Mouse (Mus musculus) liver, adult (tissue): ENCODE measurements at regions not wholly inside any gene's neighbourhood (a gene's known extent, or its start where the extent isn't known, plus 50 kb on each side); places are given as distances from the start of the nearest gene placed in this dataset.

Experiments used
- GATA4 ChIP-seq: IDR thresholded peaks from 2 replicates; pipeline ENCODE4 v1.6.1; 2014; ENCODE audit warnings: mild to moderate bottlenecking, low read length; ENCODE audit not compliant: insufficient replicate concordance

DNA sequence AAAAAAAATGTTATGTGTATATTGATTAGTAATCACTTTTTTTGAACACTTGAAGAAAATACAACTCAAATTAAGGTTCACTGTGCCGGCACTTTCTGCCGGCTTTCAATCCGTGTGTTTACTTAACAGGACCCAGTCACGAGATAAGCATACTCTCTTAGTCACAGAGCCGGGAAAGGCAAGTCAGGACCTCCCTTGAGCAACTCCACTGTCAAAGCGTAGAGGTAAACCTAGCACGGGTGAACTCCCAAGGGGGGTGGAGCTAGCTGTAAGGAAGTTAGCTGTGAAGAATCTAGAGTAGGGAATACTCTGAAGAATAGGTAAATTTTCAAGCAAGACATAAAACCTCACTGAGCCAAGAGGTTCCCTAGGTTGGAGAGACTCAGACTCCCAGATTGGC lies 164.0 kb upstream of the Lnx1 start:
- TF ChIP-seq GATA4, result no peak

DNA sequence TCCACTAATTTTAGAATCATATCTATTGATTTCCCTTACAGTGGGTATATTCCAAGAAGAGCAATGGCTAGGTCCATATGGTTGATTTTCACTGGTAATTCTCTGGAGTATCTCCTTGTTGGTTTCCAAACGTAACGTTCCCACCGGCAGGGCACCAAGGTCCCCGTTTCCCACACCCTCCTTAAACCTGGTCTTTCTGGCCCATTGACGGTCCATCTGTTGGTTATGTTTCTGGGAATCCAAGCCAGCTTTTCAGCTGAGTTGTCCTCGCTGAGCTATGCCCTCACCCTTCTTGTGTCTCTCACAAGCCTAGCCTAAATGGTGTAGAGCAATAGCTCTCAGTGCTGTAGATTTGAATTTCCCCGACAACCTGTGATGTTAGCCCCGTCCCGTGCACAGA lies 162.7 kb upstream of the Lnx1 start:
- TF ChIP-seq GATA4, result no peak

DNA sequence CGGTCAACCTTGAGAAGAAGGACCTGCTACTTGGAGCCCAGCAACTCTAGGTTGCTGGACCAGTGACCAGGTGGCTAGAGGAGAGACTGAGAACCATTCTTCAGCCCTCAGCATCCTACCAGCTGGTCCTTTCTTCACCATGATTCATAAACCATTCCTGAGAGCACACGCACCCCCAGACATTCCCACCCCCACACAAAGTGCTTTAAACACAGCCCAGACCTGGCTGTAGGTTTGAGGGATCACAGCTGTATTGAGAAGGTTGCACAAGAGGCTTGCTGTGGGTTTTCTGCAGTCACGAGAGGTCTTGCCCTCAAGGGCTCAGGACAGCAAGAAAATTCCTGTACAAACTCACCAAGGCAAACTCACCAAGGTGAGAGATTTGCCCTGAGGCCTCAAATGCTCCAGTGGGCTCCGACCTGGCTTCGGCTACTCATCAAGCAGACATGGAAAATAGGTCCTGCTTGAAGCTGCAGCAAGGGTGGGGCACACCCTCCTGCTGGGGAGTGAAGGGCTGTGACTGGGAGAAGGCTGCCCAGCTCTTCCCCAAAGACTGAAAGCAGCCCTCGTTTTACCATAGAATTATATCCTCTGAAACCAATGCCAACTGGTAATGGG lies 161.9 kb upstream of the Lnx1 start:
- no peak for TF ChIP-seq GATA4

DNA sequence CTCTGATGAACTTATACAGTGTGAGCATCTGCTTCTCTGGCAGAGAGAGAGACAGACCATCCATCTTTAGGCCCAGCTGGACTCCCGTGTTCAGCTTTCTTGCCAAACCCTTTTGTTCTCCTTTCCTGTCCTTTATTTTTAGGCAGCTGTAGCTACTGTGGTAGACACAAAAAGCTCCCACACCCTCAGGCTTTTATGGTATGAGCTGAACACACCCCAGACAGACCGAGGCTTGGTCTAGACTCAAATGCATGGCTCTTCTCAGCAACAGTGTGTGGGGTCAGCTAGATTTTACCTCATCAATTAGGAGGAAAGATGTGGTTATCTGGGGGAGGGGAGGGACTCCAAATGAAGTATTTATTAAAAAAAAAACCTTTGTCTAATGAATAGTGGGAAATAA lies 158.6 kb upstream of the Lnx1 start:
- no peak for TF ChIP-seq GATA4

DNA sequence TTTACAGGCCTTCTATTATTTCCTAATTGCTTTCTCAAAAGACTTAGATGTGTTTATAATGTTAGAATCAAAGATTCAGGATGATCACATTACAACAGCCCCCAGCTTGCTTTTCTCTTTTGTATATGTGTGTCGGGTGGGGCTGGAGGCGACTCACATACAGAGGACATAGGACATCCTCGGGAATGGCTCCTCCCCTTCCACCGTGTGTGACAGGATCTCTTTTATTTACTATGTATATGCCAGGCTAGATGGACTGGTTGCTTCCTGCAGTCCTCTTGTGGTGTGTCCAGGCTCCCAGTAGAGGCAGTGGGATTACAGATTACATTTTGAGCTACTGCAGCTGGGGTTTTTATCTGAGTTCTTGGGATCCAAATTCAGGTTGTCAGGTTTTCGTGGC lies 155.1 kb upstream of the Lnx1 start:
- TF ChIP-seq GATA4, result no peak

DNA sequence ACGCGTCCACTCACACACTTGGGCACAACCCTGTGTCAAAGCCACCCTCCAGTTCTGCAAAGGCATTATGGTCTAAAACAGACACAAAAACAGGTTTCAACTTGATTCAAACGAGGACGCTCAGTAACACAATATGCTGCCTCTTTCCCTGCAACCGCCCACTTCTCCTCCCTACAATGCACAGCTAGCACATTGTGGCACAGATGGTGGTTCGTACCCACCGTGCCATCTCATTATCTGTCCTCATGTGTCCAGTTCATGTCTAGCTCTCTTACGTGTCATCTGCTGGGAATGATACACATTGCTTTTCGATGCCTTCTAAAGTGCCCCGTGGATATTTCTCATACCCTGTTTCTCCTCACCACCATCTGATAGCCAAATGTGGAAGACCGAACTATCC lies 154.4 kb upstream of the Lnx1 start:
- TF ChIP-seq GATA4, result no peak

DNA sequence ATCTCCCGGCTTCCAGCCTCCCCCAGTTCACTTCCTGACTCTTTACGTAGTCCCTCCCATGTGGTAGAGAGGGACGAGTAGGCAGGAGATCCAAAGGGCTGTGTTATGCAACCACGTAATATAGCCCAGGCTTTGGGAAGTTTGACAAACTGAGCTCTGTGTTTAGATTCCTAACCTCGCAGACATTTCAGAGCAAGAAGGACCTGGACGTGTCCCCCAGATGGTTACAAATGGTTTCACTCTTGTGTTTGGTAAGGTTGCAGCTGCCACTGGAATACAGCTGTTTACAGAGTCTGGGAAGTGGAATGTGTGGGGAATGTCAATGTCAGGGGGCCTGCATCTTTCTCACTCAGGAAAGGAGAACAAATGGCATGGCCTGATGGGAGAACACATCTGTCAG lies 145.1 kb upstream of the Lnx1 start:
- no peak for TF ChIP-seq GATA4

DNA sequence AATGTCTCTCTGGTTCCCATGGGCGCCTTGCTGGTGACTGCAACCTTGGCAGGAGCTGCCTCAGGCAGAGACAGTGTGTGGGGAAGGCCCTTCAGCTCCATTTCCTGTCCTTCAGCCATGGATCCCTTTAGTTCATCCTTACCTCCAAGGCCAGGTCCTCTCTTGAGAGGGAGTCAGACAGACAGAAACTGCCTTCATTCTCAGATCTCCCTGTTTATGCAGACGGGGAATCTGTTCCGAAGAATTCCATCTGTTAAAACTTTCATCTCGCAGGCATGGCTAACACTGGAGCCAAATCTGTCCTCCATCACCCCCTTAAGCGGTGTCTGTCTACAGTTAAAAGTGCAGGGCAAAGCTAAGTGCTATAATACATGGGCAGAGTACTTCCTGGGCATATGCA lies 144.0 kb upstream of the Lnx1 start:
- no peak for TF ChIP-seq GATA4

DNA sequence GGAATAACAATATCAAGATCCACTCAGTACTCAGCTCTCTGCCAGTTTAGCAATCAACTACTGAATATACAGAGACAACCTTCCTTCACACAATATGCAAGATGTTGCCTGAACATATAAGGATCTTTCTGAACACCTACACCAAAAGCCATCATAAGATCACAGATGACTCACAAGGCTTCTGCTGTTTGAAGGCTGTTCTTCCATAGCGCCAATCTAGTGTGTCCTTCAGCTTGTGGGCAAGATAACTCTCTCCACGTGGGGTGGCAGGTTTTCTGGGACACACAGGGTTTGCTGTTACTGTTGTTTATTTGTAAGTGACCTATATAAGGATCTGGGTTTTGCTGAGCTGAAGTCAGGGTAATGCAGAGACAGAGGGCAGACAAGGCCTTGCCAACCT lies 131.7 kb upstream of the Lnx1 start:
- no peak for TF ChIP-seq GATA4

DNA sequence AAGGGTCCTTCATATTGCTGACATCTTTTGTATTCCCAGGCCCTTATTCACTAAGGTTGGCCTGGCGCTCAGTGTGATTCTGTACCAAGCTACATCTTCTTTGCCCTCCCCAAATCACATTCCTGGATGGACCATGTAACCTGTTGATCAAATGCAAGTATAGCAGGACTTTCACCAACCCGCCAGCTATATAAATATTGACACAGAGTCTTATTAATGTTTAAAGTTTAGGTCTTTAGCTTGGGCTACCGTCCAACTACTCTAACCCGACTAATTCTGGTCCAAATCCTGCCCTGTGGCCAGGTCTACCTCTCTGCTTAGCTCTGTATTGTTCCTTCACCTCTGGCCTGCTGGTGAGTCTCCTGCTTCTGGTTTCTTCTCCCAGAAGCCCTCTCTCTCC lies 131.2 kb upstream of the Lnx1 start:
- TF ChIP-seq GATA4, result no peak

DNA sequence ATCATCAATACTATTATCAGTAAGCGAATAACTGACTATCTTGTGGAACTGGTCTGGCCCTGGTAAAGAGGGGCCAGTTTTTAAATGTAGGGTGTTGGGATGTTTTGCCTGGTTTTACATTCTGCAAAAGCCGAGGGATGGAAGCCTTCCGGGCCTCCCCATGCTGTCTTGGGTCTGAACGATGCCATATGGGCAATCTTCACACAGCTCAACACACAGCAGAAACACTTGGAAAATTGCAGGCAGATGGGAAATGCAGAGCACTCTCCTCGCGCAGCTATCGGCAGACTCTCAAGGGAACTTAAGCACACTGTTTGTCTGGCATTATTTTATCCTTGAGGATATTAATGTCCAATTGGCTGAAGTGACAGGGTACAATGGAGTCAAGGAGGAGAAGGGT lies 129.3 kb upstream of the Lnx1 start:
- TF ChIP-seq GATA4, result no peak

DNA sequence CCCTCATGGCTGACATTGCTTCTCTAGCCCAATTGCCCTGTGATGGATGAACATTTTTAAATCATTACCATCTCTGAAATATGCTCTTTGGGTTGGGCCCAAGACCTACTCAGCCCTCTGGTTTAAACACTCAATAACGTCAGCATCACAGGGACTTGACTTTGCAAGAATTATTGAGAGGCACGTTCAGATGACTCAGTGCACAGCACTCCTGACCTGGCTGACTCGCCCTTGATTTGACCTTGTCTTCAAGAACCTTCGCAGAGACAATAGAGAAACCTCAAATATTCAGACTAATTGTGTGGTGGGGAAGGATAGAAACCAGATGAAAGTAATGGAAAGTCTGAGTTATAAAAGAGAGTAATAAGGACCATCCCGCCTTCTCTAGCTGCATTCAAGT lies 127.9 kb upstream of the Lnx1 start:
- TF ChIP-seq GATA4, result no peak

DNA sequence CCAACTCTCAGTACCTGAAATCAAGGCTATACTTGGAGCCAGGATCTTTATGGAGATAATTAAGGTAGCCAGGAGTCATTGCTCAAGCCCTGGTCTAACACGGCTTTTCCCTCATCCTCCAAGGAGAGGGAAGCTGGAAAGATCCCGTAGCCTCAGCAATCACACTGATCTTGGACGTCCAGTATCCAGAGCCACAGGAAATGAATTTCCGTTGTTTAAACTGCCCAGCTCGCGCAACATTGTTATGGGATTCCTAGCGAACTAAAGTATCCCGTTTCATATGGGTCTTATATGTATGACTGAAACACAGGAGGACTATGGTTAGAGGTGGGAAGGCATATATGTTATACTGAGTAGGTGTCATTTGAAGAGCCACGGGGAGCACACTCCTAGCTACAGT lies 126.3 kb upstream of the Lnx1 start:
- TF ChIP-seq GATA4, result no peak

DNA sequence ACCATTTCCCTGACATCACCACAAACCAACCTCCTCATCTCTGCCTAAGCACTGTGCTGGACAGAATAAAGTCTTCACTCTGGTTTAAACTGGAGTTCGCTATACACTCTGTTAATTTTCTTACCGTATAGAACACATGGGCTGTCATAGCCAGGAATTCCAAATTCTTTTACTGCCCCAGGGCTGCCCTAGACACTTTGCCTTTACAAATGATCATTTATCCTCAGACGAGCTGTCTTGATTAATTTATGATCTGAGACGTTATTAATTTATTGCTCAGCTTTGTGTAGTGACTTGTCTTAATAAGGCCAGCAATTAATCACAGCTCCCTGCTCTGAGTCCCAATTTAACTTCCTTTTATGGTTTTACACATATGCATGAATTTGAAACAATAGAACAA lies 125.2 kb upstream of the Lnx1 start:
- TF ChIP-seq GATA4, result no peak

DNA sequence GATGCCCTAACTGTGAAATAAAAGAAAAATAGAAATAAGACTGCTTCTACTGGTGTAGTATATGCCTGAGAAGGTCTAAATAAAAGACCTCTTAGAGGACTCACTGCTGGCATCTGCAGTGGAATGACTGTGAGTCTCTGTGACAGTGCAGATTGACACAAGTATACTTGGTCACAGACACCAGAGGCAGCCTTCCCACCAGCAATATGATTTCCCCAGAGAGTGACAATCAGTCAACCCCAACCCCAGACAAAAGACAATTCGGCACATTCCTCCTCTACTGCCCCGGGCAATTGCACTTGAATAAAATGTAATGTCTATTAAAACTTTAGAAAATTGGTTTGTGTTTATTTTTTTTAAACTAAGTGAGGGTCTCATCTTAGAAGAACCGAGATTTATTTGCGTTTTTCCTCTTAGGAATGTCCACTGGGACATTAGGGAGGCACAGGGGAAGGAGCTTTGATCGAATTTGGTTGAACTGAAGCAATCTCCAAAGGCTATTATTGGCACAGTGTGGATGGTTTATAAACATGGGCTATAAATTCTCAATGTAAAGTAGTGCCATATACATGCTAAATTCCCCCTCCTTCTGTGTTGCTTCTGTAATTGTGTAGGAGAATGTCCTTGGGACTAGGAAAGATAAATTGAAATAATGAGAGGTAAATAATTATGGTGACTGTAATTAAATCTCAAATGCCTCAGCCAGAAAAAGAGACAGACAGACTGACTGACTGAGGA lies 123.0 kb upstream of the Lnx1 start:
- no peak for TF ChIP-seq GATA4

DNA sequence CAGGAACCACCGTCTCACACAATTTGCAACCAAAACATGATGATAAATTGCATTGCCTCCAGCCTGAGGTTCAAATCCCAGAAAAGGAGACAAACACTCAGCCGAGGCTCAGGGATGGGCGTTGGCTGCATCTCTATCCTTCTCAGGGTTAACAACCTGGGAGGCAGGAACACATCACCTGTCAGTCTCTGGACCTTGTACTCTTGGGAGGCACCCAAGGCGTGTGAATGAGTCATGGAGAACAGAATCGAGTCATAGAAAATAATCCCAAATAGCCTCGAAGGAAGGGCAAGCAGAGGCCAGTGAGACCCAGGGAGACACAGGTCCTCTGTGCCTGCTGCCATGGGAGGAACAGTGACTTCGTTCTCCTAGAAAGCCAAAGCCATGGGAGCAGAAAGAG lies 121.0 kb upstream of the Lnx1 start:
- TF ChIP-seq GATA4, result no peak

DNA sequence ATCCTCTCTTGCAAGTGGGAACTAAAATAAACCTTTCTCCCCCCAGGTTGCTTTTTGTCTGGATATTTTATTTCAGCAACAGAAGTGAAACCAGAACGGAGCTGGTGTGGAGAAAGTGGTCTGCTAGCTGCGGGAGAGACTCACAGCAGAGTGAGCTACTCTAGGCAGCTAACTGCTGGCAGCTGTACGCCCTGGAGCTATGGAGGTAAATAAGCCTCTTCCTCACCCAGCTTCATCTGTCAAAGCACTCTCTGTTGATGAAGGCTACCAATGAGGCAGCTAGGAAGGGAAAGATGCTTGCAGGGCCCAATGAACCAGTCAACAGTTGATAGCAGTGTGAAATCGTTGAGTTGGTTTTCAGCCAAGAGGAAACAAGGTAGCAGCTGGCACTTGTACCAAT lies 119.3 kb upstream of the Lnx1 start:
- TF ChIP-seq GATA4, result no peak
